Mouse (Mus musculus) limb, embryonic 11.5 days (tissue): Measurements from ENCODE around the gene Gss. TPM values are rescaled to one million over a fixed set of nuclear protein-coding genes. Genes with fewer than 3 reads are reported as not detected.

Source experiments
- ATAC-seq: fragments of 200-750 bp; cut with Nextera tagmentation; 2 replicates; pipeline ENCODE4 v1.8.0; 2017; ENCODE audit warnings: low read depth; ENCODE audit not compliant: insufficient number of reproducible peaks, low FRiP score, low TSS enrichment
- DNase-seq: peaks from one replicate; pipeline ENCODE4 v3.0.0-alpha.2; 2015; ENCODE audit warnings: low spot score
- H3K27ac ChIP-seq: fragments of 300-500 bp; sonication (generic); replicated peaks from 2 replicates; pipeline ENCODE4 v1.5.1; 2014; ENCODE audit warnings: low read depth, mild to moderate bottlenecking, low read length
- H3K27me3 ChIP-seq: fragments of 300-500 bp; sonication (generic); 2 replicates; pipeline ENCODE4 v1.6.1; 2014; ENCODE audit warnings: mild to moderate bottlenecking, low read length, mixed read lengths; ENCODE audit not compliant: control insufficient read depth, insufficient read depth
- H3K36me3 ChIP-seq: fragments of 300-500 bp; sonication (generic); 2 replicates; pipeline ENCODE4 v1.6.1; 2014; ENCODE audit warnings: mild to moderate bottlenecking, low read length, moderate library complexity, mixed read lengths; ENCODE audit not compliant: control insufficient read depth, insufficient read depth
- H3K4me1 ChIP-seq: fragments of 300-500 bp; sonication (generic); 2 replicates; pipeline ENCODE4 v1.6.1; 2014; ENCODE audit warnings: low read length, mixed read lengths; ENCODE audit not compliant: control insufficient read depth, insufficient read depth
- H3K4me2 ChIP-seq: fragments of 300-500 bp; sonication (generic); 2 replicates; pipeline ENCODE4 v1.6.1; 2014; ENCODE audit warnings: low read depth, mild to moderate bottlenecking, moderate library complexity; ENCODE audit not compliant: severe bottlenecking
- H3K4me3 ChIP-seq: fragments of 300-500 bp; sonication (generic); 2 replicates; pipeline ENCODE4 v1.5.1; 2014; ENCODE audit warnings: low read depth, low read length
- H3K9ac ChIP-seq: fragments of 300-500 bp; sonication (generic); 2 replicates; pipeline ENCODE4 v1.6.1; 2014; ENCODE audit warnings: mild to moderate bottlenecking, low read length
- H3K9me3 ChIP-seq: fragments of 300-500 bp; sonication (generic); 2 replicates; pipeline ENCODE4 v1.6.1; 2016; ENCODE audit warnings: low read length; ENCODE audit not compliant: control insufficient read depth
- WGBS: fragments of 180-500 bp; shearing (Covaris S2); extraction: QIAGEN DNeasy Blood & Tissue Kit; methylation state at CpG from one replicate; pipeline ENCODE4 v1.1.7; 2014; 5-methylcytosine and 5-hydroxymethylcytosine counted together
- polyA plus RNA-seq: library from polyadenylated mRNA; unstranded; fragments of >200 nt; fragmentation: Nextera tagmentation; extraction: Ambion mirVana; gene quantifications from 2 replicates; pipeline ENCODE4 v1.2.1, GENCODE M21; 2014

Gss gene
- polyA plus RNA-seq, 1 experiment from 2014 or later = 24.2 TPM

DNA sequence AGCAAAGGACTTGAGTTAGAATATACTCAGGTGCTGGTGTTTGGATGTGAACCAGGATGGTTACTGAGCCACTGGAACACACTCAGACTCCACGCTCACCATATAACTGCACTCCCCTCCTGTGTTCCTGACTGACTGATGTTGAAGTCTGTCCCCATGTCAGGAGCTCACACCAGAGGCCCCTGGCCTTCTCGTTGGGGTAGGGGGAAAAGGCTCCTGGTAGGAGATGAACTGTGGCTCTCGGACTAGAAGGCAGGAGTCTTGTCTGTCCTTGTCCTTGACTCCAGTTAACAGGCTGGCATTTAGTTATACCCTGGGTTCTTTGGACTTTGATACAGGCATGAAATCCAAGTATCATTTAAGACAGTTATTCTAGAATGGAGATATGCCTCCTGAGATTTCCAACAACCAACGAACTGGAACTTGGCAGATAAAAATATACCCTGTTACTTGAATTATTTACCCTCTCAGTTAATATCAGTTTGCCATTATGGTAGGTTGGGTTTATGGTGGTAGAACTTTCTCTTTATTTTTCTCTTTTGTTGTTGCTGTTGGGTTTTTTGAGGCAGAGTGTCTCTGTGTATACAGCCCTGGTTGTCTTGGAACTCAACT lies 10.1 kb downstream of the Gss start:
- Histone ChIP-seq H3K4me1 (no peaks in the 10 kb centered on the region), H3K36me3 (no peaks in the 10 kb centered on the region), H3K4me2 (no peak overlapping the region), H3K27me3 (no peaks in the 10 kb centered on the region), H3K9ac (no peak overlapping the region), H3K9me3 (no peaks in the 10 kb centered on the region), H3K27ac (no peak overlapping the region), H3K4me3 (no peak overlapping the region)
- 73% methylated on average over 4 of the region's 4 CpGs for WGBS
- DNase-seq (no peak), ATAC-seq (no peak)

DNA sequence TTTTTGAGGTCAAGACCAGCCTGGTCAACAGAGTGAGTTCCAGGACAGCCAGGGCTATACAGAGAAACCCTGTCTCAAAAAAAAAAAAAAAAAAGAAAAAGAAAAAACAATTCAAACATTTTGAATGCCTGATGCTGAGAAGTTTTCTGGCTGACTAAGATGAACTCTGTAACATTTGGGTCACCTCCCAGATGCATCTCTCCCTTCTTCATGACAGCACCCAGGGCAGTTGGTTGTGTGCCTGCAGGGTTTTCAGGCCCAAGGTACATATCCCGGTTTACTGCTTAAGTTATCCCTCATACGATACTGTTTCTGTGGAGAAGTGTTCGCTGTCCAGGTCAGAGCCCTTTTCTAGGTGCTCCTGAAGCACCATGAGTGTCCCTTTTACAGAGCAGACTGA lies 12.3 kb downstream of the Gss start:
- WGBS = 84% methylated on average over 3 of the region's 3 CpGs
- Histone ChIP-seq H3K4me3 (no peak overlapping the region), H3K27me3 (no peaks in the 10 kb centered on the region), H3K9ac (no peak overlapping the region), H3K36me3 (no peaks in the 10 kb centered on the region), H3K27ac (no peak overlapping the region), H3K4me1 (no peaks in the 10 kb centered on the region), H3K9me3 (no peaks in the 10 kb centered on the region), H3K4me2 (no peak overlapping the region)
- DNase-seq (no peak), ATAC-seq (no peak)

DNA sequence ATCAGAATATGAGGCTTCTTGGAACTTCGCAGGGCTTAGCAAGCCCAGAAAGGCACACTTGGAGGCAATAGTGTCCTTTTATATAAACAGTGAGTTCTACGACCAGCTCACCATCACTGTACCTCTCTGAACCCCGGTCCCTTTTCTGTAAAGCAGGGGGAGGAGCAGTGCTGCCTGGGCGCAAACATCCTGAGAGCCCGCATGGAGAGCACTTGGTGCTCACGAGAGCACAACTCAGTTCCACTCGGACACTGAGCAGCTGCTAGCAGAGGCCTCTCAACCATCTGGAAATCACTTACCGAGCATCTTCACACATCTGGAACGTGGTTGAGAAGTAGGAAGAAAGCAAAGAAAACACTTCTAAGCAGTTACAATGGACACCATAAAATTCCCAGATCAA lies 16.0 kb downstream of the Gss start:
- Histone ChIP-seq H3K27me3 (no peaks in the 10 kb centered on the region), H3K27ac (no peak overlapping the region), H3K36me3 (no peaks in the 10 kb centered on the region), H3K9me3 (no peaks in the 10 kb centered on the region), H3K4me3 (no peak overlapping the region), H3K9ac (no peak overlapping the region), H3K4me2 (no peak overlapping the region), H3K4me1 (no peaks in the 10 kb centered on the region)
- 62% methylated on average over 9 of the region's 9 CpGs for WGBS
- DNase-seq (no peak), ATAC-seq (no peak)

DNA sequence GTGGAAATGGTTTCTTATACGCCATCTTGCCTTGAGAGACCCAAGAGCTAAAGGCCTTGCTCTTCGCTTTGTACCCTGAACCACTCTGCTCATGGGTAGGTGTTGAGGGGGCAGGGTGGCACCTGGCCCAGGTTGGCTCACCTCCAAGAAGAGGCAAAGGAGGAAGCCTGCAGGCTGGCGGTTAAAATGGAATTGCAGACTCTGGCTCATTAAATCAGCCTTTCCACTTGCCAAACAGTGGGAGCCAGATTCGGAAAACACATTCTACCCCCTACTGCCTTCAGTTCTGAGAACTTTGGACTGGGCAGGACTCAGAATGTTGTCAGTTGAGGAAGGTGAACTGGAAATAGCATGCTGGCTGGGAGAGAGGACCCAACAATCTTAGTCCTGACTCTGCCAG lies 17.9 kb downstream of the Gss start:
- Histone ChIP-seq H3K9me3 (no peaks in the 10 kb centered on the region), H3K4me1 (no peaks in the 10 kb centered on the region), H3K9ac (no peak overlapping the region), H3K27ac (no peak overlapping the region), H3K4me2 (no peak overlapping the region), H3K36me3 (no peaks in the 10 kb centered on the region), H3K27me3 (no peaks in the 10 kb centered on the region), H3K4me3 (no peak overlapping the region)
- no peak for ATAC-seq
- no peak for DNase-seq
- 90% methylated on average over 4 of the region's 4 CpGs for WGBS

DNA sequence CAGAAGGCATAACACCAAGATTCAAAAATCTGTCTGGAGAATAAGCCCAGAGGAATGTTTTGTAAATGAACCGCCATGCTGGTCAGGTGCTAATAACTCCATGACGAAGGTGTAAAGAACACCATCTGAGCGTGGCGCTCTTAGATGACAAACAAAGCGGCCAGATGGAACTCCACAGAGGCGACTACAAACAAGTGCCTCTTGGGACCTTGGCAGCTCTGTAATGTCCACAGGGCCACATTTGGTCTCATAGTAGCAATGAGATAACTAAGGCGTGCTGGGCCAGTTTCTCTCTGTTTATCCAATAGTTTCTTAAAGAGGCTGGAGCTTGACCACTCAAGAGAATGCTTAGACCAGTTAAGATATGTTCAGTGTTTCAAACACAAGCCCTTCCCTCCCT lies 18.6 kb downstream of the Gss start:
- no peak for ATAC-seq
- no peak overlapping the region for H3K4me3 ChIP-seq

DNA sequence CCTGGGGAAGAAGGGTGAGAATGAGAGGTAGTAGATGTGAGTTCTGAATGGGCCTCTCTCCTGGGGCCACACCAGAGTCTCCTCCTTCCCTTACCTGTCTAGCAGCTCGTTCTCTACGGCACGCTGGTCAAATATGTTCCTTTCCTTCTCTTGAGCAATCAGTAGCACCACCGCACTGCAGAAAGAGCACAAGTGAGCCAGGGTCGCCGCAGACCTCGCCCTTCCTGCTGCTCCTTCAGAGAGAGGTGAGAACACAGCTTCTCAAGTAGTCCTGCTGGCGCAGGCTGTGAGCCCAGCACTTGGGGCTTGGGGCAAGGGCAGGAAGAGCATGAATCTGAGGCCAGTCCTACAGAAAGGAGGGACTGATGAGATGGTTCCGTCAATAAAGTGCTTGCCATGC lies 19.6 kb downstream of the Gss start:
- ATAC-seq (no peak), DNase-seq (no peak)
- Histone ChIP-seq H3K4me1 (no peaks in the 10 kb centered on the region), H3K9me3 (no peaks in the 10 kb centered on the region), H3K36me3 (no peaks in the 10 kb centered on the region), H3K4me2 (no peak overlapping the region), H3K9ac (no peak overlapping the region), H3K4me3 (no peak overlapping the region), H3K27me3 (no peaks in the 10 kb centered on the region), H3K27ac (no peak overlapping the region)
- 88% methylated on average over 9 of the region's 9 CpGs for WGBS

More for the DNA sequence above, 18.6 kb downstream of the Gss start:
- Histone ChIP-seq H3K9ac (no peak overlapping the region), H3K9me3 (no peaks in the 10 kb centered on the region), H3K27me3 (no peaks in the 10 kb centered on the region), H3K36me3 (no peaks in the 10 kb centered on the region), H3K4me2 (no peak overlapping the region), H3K27ac (no peak overlapping the region), H3K4me1 (no peaks in the 10 kb centered on the region)
- WGBS = 91% methylated on average over 7 of the region's 7 CpGs
- DNase-seq = no peak

DNA sequence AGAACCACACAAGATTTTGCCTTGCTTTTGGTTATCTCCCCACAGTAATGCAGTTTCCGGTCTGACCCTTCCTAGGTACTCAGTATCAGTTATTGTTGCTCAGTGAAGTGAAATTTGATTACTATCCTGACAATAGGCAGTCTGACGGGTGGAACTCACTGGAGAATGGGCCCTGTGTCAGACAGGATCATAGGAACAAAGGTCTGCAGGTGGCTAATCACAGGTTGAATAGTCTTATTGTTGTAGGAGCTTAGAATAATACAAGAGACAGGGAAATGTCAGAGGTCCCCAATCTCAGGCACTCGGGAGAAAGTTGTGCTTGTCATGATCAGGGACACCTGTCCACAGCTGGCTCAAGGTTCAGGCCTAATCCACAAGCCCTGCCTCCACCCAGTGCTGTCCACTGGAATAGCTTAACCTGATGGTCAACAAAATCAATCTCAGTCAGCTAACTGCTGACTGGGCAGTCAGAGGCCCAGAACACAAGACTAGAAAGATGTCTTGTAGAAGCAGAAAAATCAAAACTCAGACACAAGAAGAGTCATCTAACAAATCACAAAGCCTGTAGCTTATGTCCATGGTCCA lies 23.3 kb downstream of the Gss start:
- no peaks in the 10 kb centered on the region for H3K9me3 ChIP-seq
- H3K27me3 ChIP-seq = no peaks in the 10 kb centered on the region
- H3K4me1 ChIP-seq = no peaks in the 10 kb centered on the region
- no peak overlapping the region for H3K4me2 ChIP-seq
- H3K36me3 ChIP-seq = 0 out of 2 replicates have a peak, but pooled peaks cover 2% of the 10 kb centered on the region
- H3K27ac ChIP-seq = no peak overlapping the region
- no peak overlapping the region for H3K4me3 ChIP-seq
- 71% methylated on average over 3 of the region's 3 CpGs for WGBS
- no peak overlapping the region for H3K9ac ChIP-seq
- DNase-seq = no peak
- no peak for ATAC-seq

DNA sequence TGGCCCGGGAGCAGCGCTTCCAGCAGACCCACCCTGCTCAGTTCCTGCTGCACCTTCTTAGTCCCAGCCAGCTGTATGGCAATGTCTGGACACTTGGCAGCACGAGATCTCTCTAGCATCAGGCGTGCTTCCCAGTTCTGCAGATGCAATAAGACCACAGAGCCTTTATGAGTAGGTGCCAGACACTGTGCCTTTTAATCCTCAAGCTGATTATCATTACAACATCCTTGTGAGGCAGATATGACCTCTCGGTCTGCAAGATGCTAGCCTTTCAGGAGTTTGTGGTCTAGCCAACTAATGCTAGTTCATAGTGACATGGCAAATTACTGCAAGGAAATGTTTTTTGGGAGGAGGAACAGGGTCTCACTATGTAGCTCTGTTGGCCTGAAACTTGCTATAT lies 24.9 kb downstream of the Gss start:
- Histone ChIP-seq H3K27ac (no peak overlapping the region), H3K9ac (no peak overlapping the region), H3K27me3 (no peaks in the 10 kb centered on the region), H3K9me3 (no peaks in the 10 kb centered on the region), H3K4me2 (no peak overlapping the region), H3K4me3 (no peak overlapping the region), H3K36me3 (0 out of 2 replicates have a peak, but pooled peaks cover 2% of the 10 kb centered on the region), H3K4me1 (no peaks in the 10 kb centered on the region)
- ATAC-seq (no peak), DNase-seq (no peak)
- WGBS = 92% methylated on average over 5 of the region's 5 CpGs

DNA sequence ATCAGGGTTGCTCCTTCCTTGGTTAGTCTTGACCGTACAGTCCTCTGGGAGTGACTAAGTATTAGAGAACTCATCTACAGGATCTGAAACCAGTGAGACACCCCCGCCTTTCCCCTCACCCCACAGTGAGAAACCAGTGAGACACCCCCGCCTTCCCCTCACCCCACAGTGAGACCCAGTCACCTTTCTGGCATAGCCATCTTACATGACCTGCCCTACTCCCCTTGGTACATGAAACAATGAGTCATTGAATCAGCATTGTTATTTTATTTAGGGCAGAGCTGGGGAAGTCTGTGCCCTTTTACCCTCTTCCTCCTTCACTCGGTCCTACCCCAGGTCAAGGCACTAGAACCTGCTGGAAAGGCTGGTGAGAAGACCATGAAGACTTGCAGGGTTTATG lies 29.7 kb downstream of the Gss start:
- Histone ChIP-seq H3K27ac (no peak overlapping the region), H3K4me3 (no peak overlapping the region), H3K4me1 (no peaks in the 10 kb centered on the region), H3K4me2 (no peak overlapping the region), H3K27me3 (no peaks in the 10 kb centered on the region), H3K9ac (no peak overlapping the region), H3K9me3 (no peaks in the 10 kb centered on the region), H3K36me3 (0 out of 2 replicates have a peak, but pooled peaks cover 2% of the 10 kb centered on the region)
- WGBS = 82% methylated on average over 4 of the region's 4 CpGs
- no peak for DNase-seq
- ATAC-seq = no peak
